Comparison of ENCODE assay signal across 22 mouse cellular contexts in genomic region chr2:180705975-180706374, GRCm38 (mm10). TPM values are rescaled to one million over a fixed set of nuclear protein-coding genes. Genes with fewer than 3 reads are reported as not detected.
DNase-seq lines count a peak whose midpoint lies in the region; TF ChIP-seq lines count a peak whose summit lies in the region.
"Had no signal": no experiment of that assay in that cellular context is flagged by ENCODE, and none has a peak within 500 bp of the region (broad histone marks: within the 10 kb centered on the region; RNA-seq: fewer than 3 reads in every experiment).

No protein-coding gene starts in this region.

- no peak for DNase-seq in layer of hippocampus, adult 2 months (ENCODE audit: low spot score in 2 of 2)
- no peak for DNase-seq in layer of hippocampus, postnatal 10 days (ENCODE audit: low spot score in 2 of 2)
- DNase-seq in 3T3-L1 (ENCODE audit: low read depth, low spot score) = peak; percentile 20
- peak; percentile 40 for DNase-seq in A20 (ENCODE audit: low read depth, low spot score)
- peak; percentile 13 for DNase-seq in T-cell, adult 2 months (ENCODE audit: low spot score)
- DNase-seq in cerebellum, adult 11 months = no peak
- DNase-seq in thymus, postnatal 36 days = no peak
- no peak for DNase-seq in cerebellum, postnatal 25 days
- DNase-seq: adrenal gland, postnatal 14 days; cerebellum, adult 9-11 months; embryo, embryonic 11 days; heart, adult 18-20 months; heart, postnatal 10 days; kidney, adult 11 months; kidney, postnatal 14 days; layer of hippocampus, adult 9-11 months; right cerebral cortex, postnatal 25 days; thymus, postnatal 4 days had no signal

- peak; percentile 39 for TF ChIP-seq CTCF in layer of hippocampus, adult 2 months (conservative IDR thresholded peaks at IDR 0.05)

- H3K4me3 ChIP-seq in layer of hippocampus, adult 2 months = no peak overlapping the region
- H3K4me3 ChIP-seq: embryonic facial prominence, embryonic 15.5 days; forebrain, embryonic 10.5 days; limb, embryonic 12.5 days had no signal

- no peak overlapping the region for H3K27ac ChIP-seq in layer of hippocampus, adult 2 months
- H3K27ac ChIP-seq: embryonic facial prominence, embryonic 15.5 days; forebrain, embryonic 10.5 days; hindbrain, embryonic 14.5 days; limb, embryonic 12.5 days had no signal

RNA-seq across cellular contexts. Expression of gene Dido1, which starts 3.8 kb away (rescaled TPM):
- total RNA-seq in layer of hippocampus, adult 2 months (2021) = 10 to 100 TPM; 58.3 to 60.7 TPM
- total RNA-seq in layer of hippocampus, postnatal 10 days (2021) = 10 to 100 TPM; 58.4 to 61.8 TPM

RNA-seq across cellular contexts. Expression of gene Gid8, which starts 3.9 kb away (rescaled TPM):
- 10 to 100 TPM; 57.5 to 60.0 TPM for total RNA-seq in layer of hippocampus, adult 2 months (2021)
- 10 to 100 TPM; 62.6 to 63.7 TPM for total RNA-seq in layer of hippocampus, postnatal 10 days (2021)

RNA-seq across cellular contexts. Expression of gene Slc17a9, which starts 19.1 kb away (rescaled TPM):
- under 1 TPM; 0.64 to 0.77 TPM for total RNA-seq in layer of hippocampus, adult 2 months (2021)
- total RNA-seq in layer of hippocampus, postnatal 10 days (2021) = under 1 TPM; 0.47 to 0.53 TPM

Comparison
In these comparisons a context has a peak if more than half of its experiments do, and no peak if none do; other contexts are left out.
1. DNase-seq: peak in 3T3-L1 (single experiment), A20 (single experiment) and T-cell, adult 2 months (single experiment); none in layer of hippocampus, adult 2 months (0 of 2), layer of hippocampus, postnatal 10 days (0 of 2), cerebellum, adult 11 months (single experiment), thymus, postnatal 36 days (0 of 2) and cerebellum, postnatal 25 days (0 of 2).